Mouse (Mus musculus) layer of hippocampus, adult 2 months (tissue): ENCODE measurements around the gene Actg2. TPM values are rescaled to one million over a fixed set of nuclear protein-coding genes. Genes with fewer than 3 reads are reported as not detected.
"Not testable (repeated sequence)": the region's sequence is repeated elsewhere in the genome, so short reads cannot be mapped to it uniquely, and the experiment has no call there.

Experiments
- DNase-seq, 2 experiments: peaks; one replicate each; pipeline ENCODE4 v3.0.0; 2022; ENCODE audit warnings: low spot score in 2 of 2
- H3K27ac ChIP-seq: fragments of 200-600 bp; 2 replicates; pipeline ENCODE4 v1.8.1; 2022
- H3K4me3 ChIP-seq: fragments of 200-600 bp; 2 replicates; pipeline ENCODE4 v1.8.1; 2022; ENCODE audit warnings: mild to moderate bottlenecking
- CTCF ChIP-seq: fragments of 200-600 bp; conservative IDR thresholded peaks from 2 replicates; pipeline ENCODE4 v1.8.1; 2022; ENCODE audit warnings: antibody characterized with exemption, mild to moderate bottlenecking, moderate library complexity
- long read RNA-seq, 2 experiments: library from polyadenylated mRNA; stranded (forward); transcript quantifications; one replicate each; pipeline ENCODE4 v2.0.0; 2021; ENCODE audit warnings: borderline mapping rate in 2 of 2
- total RNA-seq, 2 experiments: library from RNA; stranded (reverse); gene quantifications; 2 replicates each; pipeline ENCODE4 v1.2.3; 2021

The Actg2 gene
- total RNA-seq: not detected
- long read RNA-seq, experiment 1: 0 reads
- long read RNA-seq, experiment 2: 0 reads

DNA sequence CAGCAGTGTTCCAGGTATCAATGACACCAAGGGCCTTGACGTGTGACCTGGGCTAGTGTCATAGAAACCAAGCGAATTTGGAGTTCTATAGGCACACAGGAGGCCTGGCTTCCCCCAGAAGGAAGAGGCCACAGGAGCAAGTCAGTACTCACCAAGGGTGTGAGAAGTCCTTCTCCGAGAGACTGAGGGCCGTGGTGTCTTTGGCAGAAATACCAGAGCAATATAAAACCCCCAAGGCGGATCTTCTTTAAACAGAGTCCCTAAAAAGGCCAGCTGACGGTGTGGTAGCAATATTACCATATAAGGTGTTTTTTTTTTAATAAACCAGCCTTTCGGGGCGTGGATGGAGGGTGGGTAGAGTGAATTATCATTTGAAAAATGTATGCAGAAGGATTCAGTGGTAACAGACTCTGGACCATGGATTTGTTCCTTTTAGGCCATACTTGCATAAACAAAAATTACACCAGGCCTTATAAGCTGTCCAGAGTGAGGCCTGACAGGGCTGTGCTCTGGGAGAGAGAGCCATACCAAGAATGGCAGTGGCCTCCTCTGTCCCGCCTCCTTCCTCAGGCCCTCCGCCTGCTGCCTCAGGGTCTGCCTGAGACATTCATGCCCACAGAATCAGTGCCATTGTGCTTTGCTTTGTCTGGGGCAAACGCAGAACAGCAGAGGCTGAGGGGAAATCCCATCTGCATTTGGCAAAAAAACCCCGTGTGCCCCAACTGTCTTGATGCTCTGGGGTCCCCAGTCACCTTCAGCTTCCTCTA, at the start of gene Actg2:
TSS of gene Actg2 (minus strand) at position 238 of the 767 bp plus-strand sequence.
- Histone ChIP-seq H3K4me3 (no peak within 1 kb of the TSS), H3K27ac (no peak within 1 kb of the TSS)
- no peak for TF ChIP-seq CTCF
- DNase-seq: no peak

DNA sequence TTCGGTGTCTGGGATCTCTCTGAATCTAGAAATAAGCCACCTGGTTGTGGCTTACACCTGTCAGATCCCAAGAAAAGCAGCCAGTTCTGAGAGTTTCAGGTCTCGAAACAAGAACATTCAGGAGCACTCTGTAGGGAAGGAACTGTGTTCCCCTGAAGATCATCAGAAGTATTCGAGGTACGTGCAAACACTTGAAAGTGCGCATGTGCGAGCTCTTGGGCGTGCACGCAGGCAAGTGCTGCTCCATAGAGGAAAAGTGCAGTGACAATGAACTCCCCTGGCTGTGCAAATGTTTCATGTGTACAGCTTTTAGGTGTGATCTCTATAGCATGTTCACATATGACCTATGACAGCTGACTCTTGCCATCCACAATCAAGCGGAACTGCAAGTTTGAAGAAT, 49.3 kb upstream of the Actg2 start:
- not testable (repeated sequence) for H3K27ac ChIP-seq, DNase-seq, H3K4me3 ChIP-seq

DNA sequence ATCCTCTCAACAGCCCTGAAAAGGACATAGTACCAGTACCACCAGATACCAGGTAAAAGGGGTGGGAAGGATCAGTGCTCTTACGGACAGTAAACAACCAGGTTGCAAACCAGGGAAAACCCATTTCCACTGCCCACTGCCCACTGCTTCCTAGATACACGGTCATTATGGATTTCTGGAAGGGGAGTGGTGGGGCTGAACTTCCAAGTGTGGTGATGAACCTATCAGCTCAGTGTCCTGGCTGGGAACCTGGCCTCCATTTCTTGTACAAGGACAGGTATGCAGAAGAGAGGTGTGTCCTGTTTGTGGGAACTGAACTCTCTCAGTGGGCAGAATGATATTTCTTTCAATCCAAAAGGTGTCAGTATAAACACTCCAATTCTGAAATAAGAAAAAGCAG, 47.5 kb upstream of the Actg2 start:
- Histone ChIP-seq H3K4me3 (no peak overlapping the region), H3K27ac (no peak overlapping the region)
- DNase-seq: no peak
- no peak for TF ChIP-seq CTCF

DNA sequence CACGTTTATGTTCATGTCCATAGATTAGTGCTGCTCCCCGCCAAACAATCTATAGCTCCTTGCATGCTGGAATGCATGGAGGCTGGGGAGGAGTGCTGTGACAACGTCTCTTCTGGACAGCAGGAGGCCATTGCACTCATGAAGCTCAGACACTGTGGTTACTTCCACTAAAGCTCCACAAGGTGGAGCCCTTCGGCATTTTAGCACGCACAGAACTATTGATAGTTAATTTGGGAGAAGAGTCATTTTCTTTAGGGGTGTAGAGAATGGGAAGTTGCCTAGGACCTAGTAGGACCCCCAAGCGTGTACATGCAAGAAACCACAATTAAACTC, 46.8 kb upstream of the Actg2 start:
- no peak overlapping the region for H3K4me3 ChIP-seq
- peak; percentile 41 to 48 for DNase-seq
- TF ChIP-seq CTCF: peak; percentile 89
- H3K27ac ChIP-seq: no peak overlapping the region

DNA sequence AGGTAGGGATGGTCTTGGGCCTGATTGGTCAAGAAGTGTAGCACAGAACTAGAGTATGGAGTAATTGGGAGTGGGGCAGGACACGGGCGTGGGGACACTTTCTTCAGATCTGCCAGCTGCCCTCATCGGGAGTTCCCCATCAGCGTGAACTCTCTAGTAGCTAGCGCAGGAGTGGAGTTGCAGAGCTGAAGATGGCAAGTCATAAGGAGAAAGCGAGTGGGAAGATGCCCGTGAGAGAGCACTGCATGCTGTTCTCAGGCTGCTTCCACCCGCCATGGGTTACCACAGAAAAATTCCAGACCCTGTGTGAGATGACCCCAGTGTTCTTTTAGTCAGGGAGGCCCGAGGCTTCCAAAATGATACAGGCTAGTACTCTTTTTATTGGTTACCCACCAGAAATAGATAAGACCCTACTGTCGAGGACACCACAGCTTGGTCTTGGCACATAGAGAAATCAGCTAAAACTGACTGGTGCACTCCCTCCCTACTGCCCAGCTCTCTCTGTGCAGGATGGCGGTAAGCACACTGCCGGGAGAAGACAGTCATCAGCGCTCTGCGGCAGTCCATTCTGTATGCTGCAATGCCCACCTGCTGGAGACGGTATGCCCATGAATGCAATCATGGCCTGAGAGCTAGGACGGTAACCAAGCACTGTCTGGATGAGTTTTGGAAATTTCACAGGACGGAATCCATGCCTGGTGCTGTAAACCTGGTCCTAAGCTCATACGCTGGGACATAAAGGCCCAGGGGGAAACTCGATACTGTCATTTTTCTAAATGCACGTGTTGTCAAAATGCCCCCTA, 46.3 kb upstream of the Actg2 start:
- Histone ChIP-seq H3K27ac (no peak overlapping the region), H3K4me3 (no peak overlapping the region)
- no peak for TF ChIP-seq CTCF
- DNase-seq: no peak

DNA sequence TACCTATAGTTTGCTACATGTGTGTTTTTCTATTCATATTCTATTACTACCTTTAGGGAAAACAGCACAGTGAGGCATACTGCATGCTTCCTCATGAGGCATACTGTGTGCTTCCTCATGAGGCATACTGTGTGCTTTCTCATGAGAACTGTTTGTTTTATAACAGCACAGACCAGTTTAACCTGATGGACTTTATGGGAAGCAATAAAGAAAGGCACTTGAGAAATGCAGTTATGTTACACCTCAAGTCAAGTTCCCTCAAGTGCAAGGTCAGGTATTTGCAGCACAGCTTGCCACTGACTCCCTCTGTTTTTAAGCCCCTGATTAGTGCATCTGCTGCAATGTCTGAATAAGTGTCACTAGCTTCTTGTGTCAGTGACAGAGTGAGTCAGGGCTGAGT, 41.5 kb upstream of the Actg2 start:
- Histone ChIP-seq H3K27ac (no peak overlapping the region), H3K4me3 (no peak overlapping the region)
- DNase-seq: no peak
- TF ChIP-seq CTCF: no peak

DNA sequence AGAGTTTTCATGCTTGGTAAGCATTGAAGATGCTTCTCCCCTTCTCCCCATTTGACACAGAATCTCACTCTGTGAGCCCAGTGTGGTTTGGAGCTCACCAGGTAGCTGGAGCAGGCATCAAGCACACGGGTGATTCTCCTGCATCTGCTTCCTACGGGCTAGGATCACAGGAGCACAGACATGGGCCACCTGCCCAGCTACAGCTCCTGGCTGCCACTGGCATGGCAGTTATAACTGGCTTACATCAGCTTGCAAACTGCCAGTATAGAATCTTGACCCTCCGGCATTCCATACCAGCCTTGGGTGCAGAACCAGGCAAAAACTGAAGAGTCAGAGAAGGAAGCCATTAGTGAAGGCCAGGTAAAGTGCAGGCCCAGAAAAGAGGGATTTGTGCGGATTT, 39.5 kb upstream of the Actg2 start:
- no peak for TF ChIP-seq CTCF
- H3K4me3 ChIP-seq: no peak overlapping the region
- DNase-seq: no peak
- H3K27ac ChIP-seq: no peak overlapping the region

DNA sequence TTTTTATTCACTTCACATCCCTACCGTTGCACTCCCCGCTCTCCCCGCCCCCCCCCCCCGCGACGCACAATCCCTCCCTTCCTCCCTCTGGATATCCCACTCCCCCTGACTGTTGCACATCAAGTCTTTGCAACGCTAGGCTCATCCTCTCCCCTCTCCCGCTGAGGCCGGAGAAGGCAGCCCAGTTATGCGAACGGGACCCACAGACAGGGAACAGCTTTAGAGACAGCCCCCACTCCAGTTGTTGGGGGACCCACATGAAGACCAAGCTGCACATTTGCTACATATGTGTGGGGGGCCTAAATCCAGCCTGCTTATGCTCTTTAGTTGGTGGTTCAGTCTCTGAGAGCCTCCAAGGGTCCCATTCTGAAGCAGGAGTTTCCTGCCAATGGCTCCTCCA, 36.6 kb upstream of the Actg2 start, which contains the start of gene Stambp:
TSS of gene Stambp (minus strand) at position 59 of the 400 bp plus-strand sequence.
- Histone ChIP-seq H3K27ac (peak within 1 kb of the TSS; percentile 94), H3K4me3 (peak within 1 kb of the TSS; percentile 88)
- TF ChIP-seq CTCF: no peak
- peak; percentile 5 to 40 for DNase-seq

DNA sequence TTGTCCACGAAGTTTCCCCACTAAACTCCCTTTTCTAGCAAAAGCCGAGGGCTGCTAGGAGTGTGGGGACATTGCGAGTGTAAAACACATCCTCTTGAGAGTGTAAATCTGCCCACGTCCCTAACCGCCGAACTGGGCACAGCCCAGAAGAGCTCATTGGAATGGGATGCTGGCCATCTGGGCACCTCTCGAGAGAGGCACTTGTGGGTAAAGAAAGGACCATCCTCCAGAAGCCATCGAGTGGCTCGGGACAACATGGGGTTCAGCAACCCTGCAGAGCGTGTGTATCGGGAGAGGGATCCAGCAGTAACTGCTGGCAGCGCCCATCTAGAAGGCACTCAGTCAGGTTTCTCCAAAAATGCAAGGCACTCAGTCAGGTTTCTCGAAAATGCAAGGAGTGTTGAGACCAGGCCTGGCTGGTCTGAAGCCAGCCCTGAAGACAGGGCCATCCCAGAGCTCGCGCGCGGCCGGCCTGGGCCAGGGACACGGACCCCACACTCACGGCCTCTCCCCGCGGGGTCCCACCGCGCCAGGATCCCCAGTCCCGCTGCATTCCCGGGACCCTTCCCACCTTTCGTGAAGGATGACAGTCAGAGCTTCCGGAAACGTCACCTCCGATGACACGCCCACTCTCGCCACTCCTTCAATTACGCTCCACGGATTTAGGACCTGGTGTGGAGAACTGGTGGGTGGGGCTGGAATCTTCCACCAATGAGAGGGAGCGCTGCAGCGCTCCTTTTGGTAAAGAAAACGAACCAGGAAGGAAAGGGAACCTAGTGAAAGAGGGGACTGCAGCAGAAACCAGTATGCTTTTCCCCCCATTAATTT, 36.0 kb upstream of the Actg2 start:
- peak overlapping the region; percentile 88 for H3K4me3 ChIP-seq
- DNase-seq: peak; percentile 90 to 94
- H3K27ac ChIP-seq: peak overlapping the region; percentile 94
- TF ChIP-seq CTCF: peak; percentile 20; the same call in 1 of the 2 replicates

DNA sequence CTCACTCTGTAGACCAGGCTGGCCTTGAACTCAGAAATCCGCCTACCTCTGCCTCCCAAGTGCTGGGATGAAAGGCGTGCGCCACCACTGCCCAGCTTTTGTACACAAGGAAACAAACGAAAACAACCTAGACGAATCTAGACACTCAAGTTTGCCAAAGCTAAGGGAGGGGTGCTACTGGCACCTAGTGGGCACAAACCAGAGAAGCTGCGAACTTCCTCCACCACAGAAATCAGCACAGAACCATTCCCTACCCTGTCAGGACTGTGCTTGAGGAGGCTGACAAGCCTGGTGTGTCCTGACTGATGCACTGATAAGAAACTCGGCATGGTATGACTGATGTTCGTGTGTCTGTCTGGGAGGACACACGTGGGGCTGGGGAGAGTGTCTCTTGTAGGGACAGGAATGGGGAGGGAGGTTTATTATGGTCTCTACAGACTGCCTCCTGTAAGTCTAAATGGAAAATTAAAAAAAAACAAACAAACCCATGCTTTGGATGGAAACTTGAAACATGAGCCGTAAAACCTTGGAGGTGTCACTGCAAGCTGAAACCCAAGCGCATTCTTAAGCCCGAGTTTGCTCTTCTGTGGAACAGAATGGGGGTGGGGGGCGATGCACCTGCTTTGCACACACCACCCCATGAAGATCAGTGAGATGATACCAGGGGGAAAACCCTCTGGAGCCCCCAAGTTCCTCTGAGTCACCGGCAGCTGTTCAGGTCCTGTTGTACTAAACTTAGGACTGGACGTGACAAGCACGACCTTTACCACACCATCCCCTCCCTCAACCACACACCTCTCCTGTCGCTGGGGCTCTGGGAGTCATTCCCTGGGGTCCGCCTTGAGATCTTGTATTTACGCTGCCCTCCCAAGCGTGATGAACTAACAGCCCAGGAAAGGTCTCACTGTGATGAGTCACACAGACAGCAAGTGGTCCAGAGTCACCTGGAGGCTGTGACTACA, 33.1 kb upstream of the Actg2 start:
- DNase-seq: peak; percentile 7 to 36
- TF ChIP-seq CTCF: peak; percentile 75
- Histone ChIP-seq H3K4me3 (no peak overlapping the region), H3K27ac (no peak overlapping the region)

DNA sequence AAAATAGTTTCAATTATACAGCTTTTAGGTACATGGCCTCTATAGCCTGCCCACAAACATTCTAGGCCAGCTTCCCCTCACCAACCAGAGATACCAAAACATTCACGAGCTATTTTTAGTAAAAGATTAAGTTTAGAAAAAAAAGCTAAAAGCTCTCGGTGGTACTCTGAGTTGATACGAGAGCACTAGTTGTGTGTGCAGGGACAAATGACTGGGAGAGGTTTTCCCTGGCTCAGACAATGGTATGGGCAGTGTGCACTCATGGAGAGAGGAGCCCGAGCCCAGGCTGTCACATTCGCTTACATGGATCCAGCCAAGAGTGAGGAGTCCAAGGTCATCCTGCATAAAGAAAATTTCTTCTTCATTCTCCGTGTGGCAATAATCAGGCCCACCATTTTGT, 19.9 kb upstream of the Actg2 start:
- no peak for TF ChIP-seq CTCF
- no peak for DNase-seq
- no peak overlapping the region for H3K4me3 ChIP-seq
- no peak overlapping the region for H3K27ac ChIP-seq

DNA sequence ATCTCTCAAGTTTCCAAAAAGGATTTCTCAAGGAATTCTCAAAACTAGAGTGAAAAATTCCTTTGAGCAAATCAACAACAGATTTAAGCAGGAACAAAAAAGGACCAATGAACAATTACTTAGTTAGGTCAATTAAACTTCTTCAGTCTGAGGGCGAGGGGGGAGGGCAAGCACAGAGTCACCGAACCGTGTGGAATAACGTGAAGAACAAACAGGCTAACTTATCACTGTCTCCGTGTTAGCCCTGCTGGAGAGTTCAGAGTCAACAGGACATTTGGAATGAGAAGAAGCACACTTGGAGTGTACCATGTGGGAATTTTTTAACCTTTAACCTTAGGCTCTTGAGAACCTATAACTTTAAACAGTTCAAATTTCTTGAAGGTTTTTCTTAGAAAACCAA, 12.3 kb upstream of the Actg2 start:
- TF ChIP-seq CTCF: no peak
- Histone ChIP-seq H3K4me3 (no peak overlapping the region), H3K27ac (no peak overlapping the region)
- no peak for DNase-seq
